Mouse (Mus musculus) adrenal gland, adult 8-10 months (tissue): Measurements from ENCODE around the gene Olfr434. TPM values are rescaled to one million over a fixed set of nuclear protein-coding genes. Genes with fewer than 3 reads are reported as not detected.
"Not testable (repeated sequence)": the region's sequence is repeated elsewhere in the genome, so short reads cannot be mapped to it uniquely, and the experiment has no call there.

Experiments
- DNase-seq: peaks from one replicate; pipeline ENCODE4 v3.0.0; 2022
- total RNA-seq, 4 experiments: library from RNA; stranded (reverse); gene quantifications; 2 replicates each; pipeline ENCODE4 v1.2.4; 2022

The Olfr434 gene
- not detected for total RNA-seq

DNA sequence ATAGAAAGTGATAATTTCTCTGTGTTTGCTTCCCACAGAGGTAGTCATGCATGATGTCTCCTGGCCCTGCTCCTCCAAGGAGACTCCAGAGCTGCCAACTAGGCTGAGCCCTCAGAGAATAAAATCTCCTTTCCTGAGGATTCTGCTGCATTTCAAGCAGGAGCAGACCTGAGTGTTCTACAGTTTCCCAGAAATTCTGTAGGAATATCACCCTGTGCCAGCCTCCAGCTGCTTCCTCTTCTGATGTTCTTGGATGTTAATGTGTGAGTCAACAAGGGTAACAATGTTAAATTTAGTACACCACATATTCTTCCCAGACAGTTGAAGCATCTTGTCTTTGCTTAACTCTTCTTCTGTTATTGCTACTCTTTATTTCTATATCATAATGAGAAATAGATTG lies at the start of gene Olfr434:
TSS of gene Olfr434 (plus strand) at position 149 of the 400 bp plus-strand sequence.
- not testable (repeated sequence) for DNase-seq

- DNase-seq = no peak
Observed at GRCm38 (mm10) chr6:43167246-43167645, 45.6 kb upstream of the Olfr434 start.

DNA sequence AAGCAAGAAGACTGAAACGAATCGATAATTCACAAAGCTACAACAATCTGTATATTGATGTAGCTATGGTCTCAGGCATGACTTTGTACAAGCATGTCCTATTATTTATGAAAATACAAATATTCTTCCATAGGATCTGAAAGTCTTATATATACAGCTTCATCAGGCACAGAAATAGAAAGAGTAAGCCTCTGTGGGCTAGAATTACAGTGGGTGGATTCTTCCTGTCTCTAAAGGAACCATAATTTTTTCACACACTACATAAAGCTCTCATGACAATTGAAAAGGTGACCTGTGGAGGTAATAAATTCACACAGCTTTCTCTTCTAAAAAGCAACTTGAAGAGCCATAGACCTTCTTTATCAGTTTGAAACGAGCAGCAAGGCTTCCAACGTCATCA lies 41.0 kb upstream of the Olfr434 start, which contains the start of gene Olfr13:
TSS of gene Olfr13 (plus strand) at position 301 of the 400 bp plus-strand sequence.
- no peak for DNase-seq

- DNase-seq = no peak
Observed at GRCm38 (mm10) chr6:43178129-43178528, 34.7 kb upstream of the Olfr434 start.

DNA sequence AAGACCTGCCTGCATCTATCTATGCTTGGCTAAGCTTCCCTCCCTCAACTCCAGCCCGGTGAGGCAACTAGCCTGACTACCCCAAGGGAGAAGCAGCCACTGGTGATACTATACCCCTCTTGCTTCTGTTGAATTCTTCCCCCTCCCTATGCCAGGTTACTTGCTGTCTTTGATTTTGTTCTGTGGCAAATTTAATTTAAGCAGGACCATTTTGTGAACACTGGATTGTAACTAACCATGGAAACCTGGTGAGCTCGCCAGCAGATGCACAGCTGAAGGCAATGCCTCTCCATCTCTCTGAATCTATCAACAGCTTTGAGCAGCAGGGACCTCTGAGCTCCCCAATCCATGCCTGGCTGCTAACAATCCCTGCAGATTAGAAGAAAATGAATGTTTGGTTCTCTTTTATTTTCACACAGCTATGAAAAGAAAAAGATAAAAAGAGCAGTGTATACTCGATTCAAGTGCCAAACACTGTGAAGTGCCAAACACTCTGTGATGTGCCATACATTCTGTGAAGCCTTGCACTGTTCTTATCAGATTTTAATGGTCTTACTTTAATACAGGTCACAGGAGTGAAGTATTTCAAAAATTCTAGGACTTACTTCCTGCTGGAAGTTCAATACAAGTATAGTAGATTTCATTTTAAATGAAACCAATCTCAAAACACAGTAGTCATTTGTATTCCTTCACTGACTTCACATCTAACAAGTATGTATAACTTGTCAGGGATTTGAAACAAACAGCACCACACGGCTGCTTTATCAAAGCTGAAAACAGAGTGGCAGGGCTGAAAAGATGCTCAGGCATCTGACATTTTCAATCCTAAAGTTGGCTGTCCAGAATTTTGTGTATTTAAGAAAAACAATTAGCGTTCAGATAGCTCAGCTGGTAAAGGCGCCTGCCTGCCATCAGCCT lies 34.0 kb upstream of the Olfr434 start:
- no peak for DNase-seq

DNA sequence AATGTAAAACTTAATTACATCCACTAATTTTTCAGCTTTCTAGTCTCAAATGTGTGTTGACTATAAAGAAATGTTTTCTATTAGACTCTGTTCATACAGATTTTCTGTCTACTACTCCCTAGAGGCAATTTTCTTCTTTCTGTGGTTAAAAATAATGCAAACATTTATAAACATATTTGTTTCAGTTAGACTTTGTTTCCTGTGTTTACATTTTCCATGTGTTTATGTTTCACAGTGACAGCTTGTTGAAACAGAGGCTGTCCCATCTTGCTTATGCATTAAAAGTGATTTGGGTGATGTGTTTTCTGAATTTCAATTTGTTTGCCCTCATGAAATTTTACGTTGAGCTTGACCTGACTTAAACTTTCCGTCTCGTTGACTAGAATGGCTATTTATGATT lies 21.8 kb upstream of the Olfr434 start:
- DNase-seq = no peak

GRCm38 (mm10) chr6:43196781-43197180 lies 16.0 kb upstream of the Olfr434 start, which contains the start of gene Olfr435:
TSS of gene Olfr435 (plus strand) at chr6:43197146.
- no peak for DNase-seq

GRCm38 (mm10) chr6:43198094-43198493 lies 14.7 kb upstream of the Olfr434 start:
- no peak for DNase-seq

GRCm38 (mm10) chr6:43202786-43203185 lies 10.0 kb upstream of the Olfr434 start:
- no peak for DNase-seq

- no peak for DNase-seq
Observed at GRCm38 (mm10) chr6:43205355-43205754, 7.5 kb upstream of the Olfr434 start.

DNA sequence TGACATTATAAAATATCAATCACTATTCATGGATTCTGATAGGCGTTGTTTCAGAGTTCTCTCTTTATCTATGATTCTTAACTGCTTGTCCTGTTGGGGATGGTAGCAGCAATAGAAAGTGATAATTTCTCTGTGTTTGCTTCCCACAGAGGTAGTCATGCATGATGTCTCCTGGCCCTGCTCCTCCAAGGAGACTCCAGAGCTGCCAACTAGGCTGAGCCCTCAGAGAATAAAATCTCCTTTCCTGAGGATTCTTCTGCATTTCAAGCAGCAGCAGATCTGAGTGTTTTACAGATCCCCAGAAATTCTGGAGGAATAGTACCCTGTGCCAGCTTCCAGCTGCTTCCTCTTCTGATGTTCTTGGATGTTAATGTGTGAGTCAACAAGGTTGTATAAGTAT lies 18.4 kb downstream of the Olfr434 start, which contains the start of gene Olfr47:
TSS of gene Olfr47 (plus strand) at position 275 of the 400 bp plus-strand sequence.
- DNase-seq = not testable (repeated sequence)

- no peak for DNase-seq
Observed at GRCm38 (mm10) chr6:43242061-43242460, 29.2 kb downstream of the Olfr434 start.

GRCm38 (mm10) chr6:43247396-43247795 lies 34.6 kb downstream of the Olfr434 start:
- no peak for DNase-seq

DNA sequence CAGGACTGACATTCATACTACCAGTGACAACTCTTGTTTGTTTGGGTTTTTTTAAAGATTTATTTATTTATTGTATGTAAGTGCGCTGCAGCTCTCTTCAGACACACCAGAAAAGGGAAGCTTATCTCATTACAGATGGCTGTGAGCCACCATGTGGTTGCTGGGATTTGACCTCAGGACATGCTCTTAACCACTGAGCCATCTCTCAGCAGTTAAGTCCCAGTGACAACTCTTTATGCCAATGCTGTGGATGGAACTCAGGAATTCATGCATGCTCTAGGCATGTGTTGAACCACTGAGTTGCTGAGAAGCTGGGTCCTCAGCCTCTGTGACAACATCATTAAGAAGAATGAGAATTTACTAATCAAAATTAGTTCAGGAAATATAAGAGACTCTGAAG lies 40.2 kb downstream of the Olfr434 start:
- DNase-seq = no peak

- DNase-seq = no peak
Observed at GRCm38 (mm10) chr6:43254193-43254926, 41.5 kb downstream of the Olfr434 start.

GRCm38 (mm10) chr6:43260756-43261155 lies 47.9 kb downstream of the Olfr434 start:
- DNase-seq = no peak

GRCm38 (mm10) chr6:43265363-43266041 lies 52.7 kb downstream of the Olfr434 start, which contains the start of gene Arhgef5:
TSS of gene Arhgef5 (plus strand) at chr6:43265582.
- peak; percentile 43 for DNase-seq

DNA sequence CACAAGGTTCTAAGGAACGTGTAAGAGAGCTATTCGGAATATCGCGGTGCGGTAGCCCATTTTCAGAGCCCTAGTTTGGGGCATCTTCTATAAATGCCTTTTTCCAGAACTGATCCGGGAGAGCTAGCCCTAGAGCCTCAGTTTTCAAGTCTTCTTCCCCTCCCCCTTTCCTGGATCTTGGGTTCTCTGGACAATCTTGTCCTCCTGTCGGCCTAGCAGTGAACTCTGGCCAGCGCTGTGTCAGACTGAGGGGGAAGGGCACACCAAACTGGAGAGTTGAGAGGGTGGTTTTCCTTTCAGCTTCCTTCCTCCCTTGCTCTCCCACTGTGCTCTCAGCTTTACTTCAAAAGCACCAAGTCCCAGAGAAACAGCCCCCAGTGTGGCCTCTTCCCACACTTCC lies 53.5 kb downstream of the Olfr434 start:
- peak; percentile 13 for DNase-seq
